Mouse (Mus musculus): Measurements from ENCODE around the gene Cyp4a29. TPM values are rescaled to one million over a fixed set of nuclear protein-coding genes. Genes with fewer than 3 reads are reported as not detected.

The Cyp4a29 gene
- polyA plus RNA-seq, 1 experiment from 2014 or later = not detected

Other genes with a start within 250 kb of the Cyp4a29 start
- gene Stil, start 241.9 kb upstream of the Cyp4a29 start, polyA plus RNA-seq (2014; fragmentation: Nextera tagmentation; extraction: Ambion mirVana) = 23.3 and 26.0 TPM in 2 replicates
- 3.3 and 3.4 TPM in 2 replicates for gene Tal1, start 185.7 kb upstream of the Cyp4a29 start, polyA plus RNA-seq (2014; fragmentation: Nextera tagmentation; extraction: Ambion mirVana)
- 13.3 and 15.0 TPM in 2 replicates for gene Pdzk1ip1, start 153.4 kb upstream of the Cyp4a29 start, polyA plus RNA-seq (2014; fragmentation: Nextera tagmentation; extraction: Ambion mirVana)
- 0.04 and 0.05 TPM in 2 replicates for gene Cyp4x1, start 107.8 kb upstream of the Cyp4a29 start, polyA plus RNA-seq (2014; fragmentation: Nextera tagmentation; extraction: Ambion mirVana)
- gene Cyp4a12a, start 57.0 kb downstream of the Cyp4a29 start, polyA plus RNA-seq (2014; fragmentation: Nextera tagmentation; extraction: Ambion mirVana) = not detected in 2 replicates
- gene Cyp4a12b, start 169.5 kb downstream of the Cyp4a29 start, polyA plus RNA-seq (2014; fragmentation: Nextera tagmentation; extraction: Ambion mirVana) = not detected in 2 replicates
- gene Cyp4a30b, start 210.5 kb downstream of the Cyp4a29 start, polyA plus RNA-seq (2014; fragmentation: Nextera tagmentation; extraction: Ambion mirVana) = not detected in 2 replicates

Data from lung, embryonic 14.5 days (tissue).